Mouse (Mus musculus) limb, embryonic 15.5 days (tissue): ENCODE results near the gene Plcxd2. TPM values are rescaled to one million over a fixed set of nuclear protein-coding genes. Genes with fewer than 3 reads are reported as not detected.

Experiments used
- ATAC-seq: fragments of 200-750 bp; cut with Nextera tagmentation; 2 replicates; pipeline ENCODE4 v1.8.0; 2017; ENCODE audit warnings: low read depth, moderate TSS enrichment; ENCODE audit not compliant: insufficient number of reproducible peaks, low FRiP score, low TSS enrichment
- H3K27ac ChIP-seq: fragments of 300-500 bp; sonication (generic); 2 replicates; pipeline ENCODE4 v1.5.1; 2015; ENCODE audit warnings: moderate library complexity, mild to moderate bottlenecking, inconsistent platforms
- H3K27me3 ChIP-seq: fragments of 300-500 bp; sonication (generic); 2 replicates; pipeline ENCODE4 v1.6.1; 2015; ENCODE audit warnings: inconsistent platforms
- H3K36me3 ChIP-seq: fragments of 300-500 bp; sonication (generic); 2 replicates; pipeline ENCODE4 v1.6.1; 2015; ENCODE audit warnings: inconsistent platforms
- H3K4me1 ChIP-seq: fragments of 300-500 bp; sonication (generic); 2 replicates; pipeline ENCODE4 v1.6.1; 2015; ENCODE audit warnings: inconsistent platforms
- H3K4me2 ChIP-seq: fragments of 300-500 bp; sonication (generic); 2 replicates; pipeline ENCODE4 v1.6.1; 2015; ENCODE audit warnings: mild to moderate bottlenecking, inconsistent platforms
- H3K4me3 ChIP-seq: fragments of 300-500 bp; sonication (generic); 2 replicates; pipeline ENCODE4 v1.5.1; 2015; ENCODE audit warnings: mild to moderate bottlenecking, inconsistent platforms
- H3K9ac ChIP-seq: fragments of 300-500 bp; sonication (generic); 2 replicates; pipeline ENCODE4 v1.6.1; 2015; ENCODE audit warnings: inconsistent platforms
- H3K9me3 ChIP-seq: fragments of 300-500 bp; sonication (generic); 2 replicates; pipeline ENCODE4 v1.6.1; 2016; ENCODE audit warnings: inconsistent platforms
- WGBS: fragments of 180-500 bp; shearing (Covaris S2); methylation state at CpG from one replicate; pipeline ENCODE4 v1.1.7; 2015; 5-methylcytosine and 5-hydroxymethylcytosine counted together
- polyA plus RNA-seq: library from polyadenylated mRNA; unstranded; fragments of >200 nt; fragmentation: Nextera tagmentation; extraction: Ambion mirVana; gene quantifications from 2 replicates; pipeline ENCODE4 v1.2.1, GENCODE M21; 2015

Gene Plcxd2
- polyA plus RNA-seq, 1 experiment from 2014 or later: 2.8 TPM

GRCm38 (mm10) chr16:45952501-45952900 is 57.5 kb downstream of the Plcxd2 start:
- H3K4me3 ChIP-seq: no peak overlapping the region
- no peak overlapping the region for H3K27ac ChIP-seq
- H3K27me3 ChIP-seq: no peaks in the 10 kb centered on the region
- H3K9ac ChIP-seq: no peak overlapping the region
- 43% methylated on average over 5 of the region's 5 CpGs for WGBS
- no peaks in the 10 kb centered on the region for H3K36me3 ChIP-seq
- H3K9me3 ChIP-seq: no peaks in the 10 kb centered on the region
- ATAC-seq: no peak
- H3K4me1 ChIP-seq: no peaks in the 10 kb centered on the region
- H3K4me2 ChIP-seq: no peak overlapping the region

- no peaks in the 10 kb centered on the region for H3K36me3 ChIP-seq
- no peaks in the 10 kb centered on the region for H3K27me3 ChIP-seq
- H3K4me2 ChIP-seq: no peak overlapping the region
- H3K27ac ChIP-seq: no peak overlapping the region
- H3K9me3 ChIP-seq: no peaks in the 10 kb centered on the region
- H3K9ac ChIP-seq: no peak overlapping the region
- H3K4me1 ChIP-seq: no peaks in the 10 kb centered on the region
- no peak for ATAC-seq
- WGBS: 56% methylated on average over 2 of the region's 2 CpGs
- H3K4me3 ChIP-seq: no peak overlapping the region
Observed at GRCm38 (mm10) chr16:45952035-45952434, 58.0 kb downstream of the Plcxd2 start.

- Histone ChIP-seq H3K4me3 (no peak overlapping the region), H3K27me3 (no peaks in the 10 kb centered on the region), H3K27ac (no peak overlapping the region), H3K4me2 (no peak overlapping the region), H3K36me3 (no peaks in the 10 kb centered on the region), H3K4me1 (no peaks in the 10 kb centered on the region), H3K9ac (no peak overlapping the region), H3K9me3 (no peaks in the 10 kb centered on the region)
- ATAC-seq: no peak
- 85% methylated on average over 2 of the region's 2 CpGs for WGBS
Observed at GRCm38 (mm10) chr16:45946335-45946734, 63.7 kb downstream of the Plcxd2 start.

- no peak for ATAC-seq
- WGBS: 74% methylated on average over 5 of the region's 5 CpGs
- H3K9ac ChIP-seq: no peak overlapping the region
Observed at GRCm38 (mm10) chr16:45945649-45946048, 64.4 kb downstream of the Plcxd2 start.

GRCm38 (mm10) chr16:45945174-45945631 is 64.8 kb downstream of the Plcxd2 start:
- Histone ChIP-seq H3K4me2 (no peak overlapping the region), H3K4me1 (no peaks in the 10 kb centered on the region), H3K36me3 (no peaks in the 10 kb centered on the region), H3K9ac (no peak overlapping the region), H3K9me3 (no peaks in the 10 kb centered on the region), H3K27ac (no peak overlapping the region), H3K4me3 (no peak overlapping the region), H3K27me3 (no peaks in the 10 kb centered on the region)
- ATAC-seq: no peak
- WGBS: 44% methylated on average over 11 of the region's 11 CpGs

More at GRCm38 (mm10) chr16:45945649-45946048, 64.4 kb downstream of the Plcxd2 start:
- Histone ChIP-seq H3K4me1 (no peaks in the 10 kb centered on the region), H3K4me2 (no peak overlapping the region), H3K4me3 (no peak overlapping the region), H3K36me3 (no peaks in the 10 kb centered on the region), H3K27me3 (no peaks in the 10 kb centered on the region), H3K9me3 (no peaks in the 10 kb centered on the region), H3K27ac (no peak overlapping the region)

GRCm38 (mm10) chr16:45942169-45942891 is 67.7 kb downstream of the Plcxd2 start:
- no peak overlapping the region for H3K9ac ChIP-seq
- no peaks in the 10 kb centered on the region; the same call in 1 of the 2 replicates for H3K4me1 ChIP-seq
- ATAC-seq: no peak
- H3K4me2 ChIP-seq: no peak overlapping the region
- 64% methylated on average over 8 of the region's 8 CpGs for WGBS
- no peaks in the 10 kb centered on the region for H3K27me3 ChIP-seq
- no peaks in the 10 kb centered on the region for H3K36me3 ChIP-seq
- H3K4me3 ChIP-seq: no peak overlapping the region
- H3K27ac ChIP-seq: no peak overlapping the region
- no peaks in the 10 kb centered on the region for H3K9me3 ChIP-seq

GRCm38 (mm10) chr16:45940701-45941100 is 69.3 kb downstream of the Plcxd2 start:
- no peak overlapping the region for H3K4me3 ChIP-seq
- no peak overlapping the region for H3K9ac ChIP-seq
- H3K36me3 ChIP-seq: no peaks in the 10 kb centered on the region
- WGBS: 65% methylated on average over 2 of the region's 2 CpGs
- peaks cover 12% of the 10 kb centered on the region; the same call in 1 of the 2 replicates for H3K4me1 ChIP-seq
- H3K27me3 ChIP-seq: no peaks in the 10 kb centered on the region
- no peak for ATAC-seq
- H3K27ac ChIP-seq: no peak overlapping the region
- H3K9me3 ChIP-seq: no peaks in the 10 kb centered on the region
- H3K4me2 ChIP-seq: no peak overlapping the region

- Histone ChIP-seq H3K27me3 (no peaks in the 10 kb centered on the region), H3K9ac (no peak overlapping the region), H3K36me3 (no peaks in the 10 kb centered on the region), H3K4me3 (no peak overlapping the region), H3K4me2 (no peak overlapping the region), H3K9me3 (no peaks in the 10 kb centered on the region), H3K27ac (no peak overlapping the region), H3K4me1 (peaks cover 15% of the 10 kb centered on the region; the same call in 1 of the 2 replicates)
- ATAC-seq: no peak
- WGBS: 94% methylated on average over 3 of the region's 3 CpGs
Observed at GRCm38 (mm10) chr16:45939436-45939835, 70.6 kb downstream of the Plcxd2 start.

- peaks cover 20% of the 10 kb centered on the region; the same call in 1 of the 2 replicates for H3K4me1 ChIP-seq
- no peak overlapping the region for H3K9ac ChIP-seq
- 55% methylated on average over 2 of the region's 2 CpGs for WGBS
- H3K4me2 ChIP-seq: no peak overlapping the region
- H3K9me3 ChIP-seq: no peaks in the 10 kb centered on the region
- H3K36me3 ChIP-seq: no peaks in the 10 kb centered on the region
- H3K27me3 ChIP-seq: no peaks in the 10 kb centered on the region
- H3K4me3 ChIP-seq: no peak overlapping the region
- ATAC-seq: no peak
- peak overlapping the region; percentile 77; the same call in 1 of the 2 replicates for H3K27ac ChIP-seq
Observed at GRCm38 (mm10) chr16:45937381-45937780, 72.6 kb downstream of the Plcxd2 start.

- Histone ChIP-seq H3K4me1 (peaks cover 20% of the 10 kb centered on the region; the same call in 1 of the 2 replicates), H3K36me3 (no peaks in the 10 kb centered on the region), H3K9ac (no peak overlapping the region), H3K4me2 (no peak overlapping the region), H3K9me3 (no peaks in the 10 kb centered on the region), H3K27me3 (no peaks in the 10 kb centered on the region), H3K4me3 (no peak overlapping the region), H3K27ac (peak overlapping the region; percentile 77)
- WGBS: 31% methylated on average over 2 of the region's 2 CpGs
- ATAC-seq: peak; percentile 43; the same call in 1 of the 2 replicates
Observed at GRCm38 (mm10) chr16:45936521-45936920, 73.5 kb downstream of the Plcxd2 start.

GRCm38 (mm10) chr16:45935956-45936483 is 74.0 kb downstream of the Plcxd2 start:
- ATAC-seq: no peak
- no peaks in the 10 kb centered on the region for H3K36me3 ChIP-seq
- H3K4me2 ChIP-seq: no peak overlapping the region
- no peaks in the 10 kb centered on the region for H3K27me3 ChIP-seq
- no peak overlapping the region for H3K9ac ChIP-seq
- H3K9me3 ChIP-seq: no peaks in the 10 kb centered on the region
- peak overlapping the region; percentile 77 for H3K27ac ChIP-seq
- H3K4me3 ChIP-seq: no peak overlapping the region
- H3K4me1 ChIP-seq: peaks cover 20% of the 10 kb centered on the region; the same call in 1 of the 2 replicates
- WGBS: 64% methylated on average over 3 of the region's 3 CpGs

GRCm38 (mm10) chr16:45934721-45935407 is 75.2 kb downstream of the Plcxd2 start:
- 29% methylated on average over 2 of the region's 2 CpGs for WGBS
- no peaks in the 10 kb centered on the region for H3K27me3 ChIP-seq
- peak; percentile 74; the same call in 1 of the 2 replicates for ATAC-seq
- H3K27ac ChIP-seq: peak overlapping the region; percentile 50
- H3K4me2 ChIP-seq: no peak overlapping the region
- H3K4me1 ChIP-seq: peaks cover 22% of the 10 kb centered on the region; the same call in 1 of the 2 replicates
- H3K36me3 ChIP-seq: no peaks in the 10 kb centered on the region
- no peaks in the 10 kb centered on the region for H3K9me3 ChIP-seq
- H3K9ac ChIP-seq: no peak overlapping the region
- no peak overlapping the region for H3K4me3 ChIP-seq
